Mouse (Mus musculus) retina, postnatal 1 day (tissue): Measurements from ENCODE around the gene Fitm2.
"Not testable (repeated sequence)": the region's sequence is repeated elsewhere in the genome, so short reads cannot be mapped to it uniquely, and the experiment has no call there.

ENCODE experiments used
- DNase-seq: peaks from one replicate; pipeline ENCODE4 v3.0.0-alpha.2; 2012

The Fitm2 gene

DNA sequence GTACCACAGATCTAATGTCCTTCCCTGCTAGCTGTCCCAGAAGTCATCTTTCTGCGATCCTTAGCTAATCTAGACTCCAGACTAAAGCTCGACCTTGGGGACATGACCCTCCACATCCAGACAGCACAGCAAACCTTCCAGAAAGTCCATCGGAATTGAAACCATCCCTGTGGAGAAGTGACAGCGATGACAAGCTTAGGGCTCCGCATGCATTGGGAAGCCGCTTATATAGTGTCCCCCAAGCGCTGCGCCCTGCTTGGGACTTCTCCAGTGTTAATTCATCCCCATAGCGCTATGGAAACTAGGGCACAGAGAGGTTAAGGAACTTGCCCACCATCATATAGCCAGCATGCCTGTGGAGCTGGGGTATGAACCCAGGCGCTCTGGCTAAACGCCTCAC, 9.6 kb downstream of the Fitm2 start:
- DNase-seq, result no peak

DNA sequence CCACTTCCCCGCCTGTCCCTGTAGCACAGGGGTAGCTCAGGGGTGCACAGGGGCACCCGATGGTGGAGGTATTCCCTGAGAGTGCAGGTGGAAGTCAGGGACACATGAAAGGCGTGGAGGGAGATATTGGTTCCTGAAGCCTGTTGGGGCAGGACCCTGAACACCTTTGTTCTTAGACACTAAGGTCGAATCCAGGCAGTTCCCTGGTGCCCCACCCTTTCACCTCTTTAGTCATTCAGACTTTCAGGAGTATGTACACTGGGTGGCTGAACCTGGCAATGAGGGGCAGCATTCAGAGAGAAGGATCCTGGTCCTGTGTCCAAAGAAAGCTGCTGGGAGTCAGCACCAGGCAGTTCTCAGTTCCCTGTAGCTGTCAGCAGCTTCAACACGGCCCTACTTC, 10.0 kb downstream of the Fitm2 start:
- no peak for DNase-seq

DNA sequence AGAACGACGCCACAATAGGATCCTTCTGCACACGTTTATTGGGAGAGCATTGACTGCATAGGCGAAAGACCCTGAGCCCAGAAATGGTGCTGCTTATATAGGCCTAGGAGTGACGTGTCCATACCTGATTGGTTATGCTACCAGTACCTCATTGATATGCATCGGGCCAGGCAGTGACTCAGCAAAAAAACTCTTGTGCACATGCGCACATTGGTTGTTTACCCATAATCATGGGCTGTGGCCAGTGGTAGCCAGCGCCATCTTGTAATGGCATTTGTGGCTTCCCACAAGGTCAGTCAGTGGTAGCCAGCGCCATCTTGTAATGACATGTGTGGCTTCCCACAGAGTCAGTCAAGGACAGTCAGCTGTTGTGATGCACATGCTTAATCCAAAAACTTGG, 11.1 kb downstream of the Fitm2 start:
- not testable (repeated sequence) for DNase-seq

DNA sequence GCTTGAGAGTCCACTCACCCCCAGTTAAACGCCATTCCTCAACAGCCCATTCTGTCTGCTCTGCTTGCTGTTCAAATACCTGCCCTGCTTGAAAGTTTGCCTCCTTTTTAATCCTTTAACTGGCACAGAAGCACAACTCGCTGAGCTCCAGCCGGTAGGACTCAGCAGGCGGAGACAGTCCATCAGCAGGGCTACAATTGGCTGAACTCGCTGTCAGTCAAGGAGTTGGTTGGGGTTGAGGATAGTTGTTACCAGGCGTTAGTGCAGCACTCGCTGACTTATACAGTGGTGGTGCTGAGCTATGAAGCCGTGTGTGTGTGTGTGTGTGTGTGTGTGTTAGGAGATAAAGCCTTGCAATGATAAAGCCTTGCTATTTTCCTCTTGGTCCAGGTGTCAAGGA, 11.8 kb downstream of the Fitm2 start:
- DNase-seq, result no peak

DNA sequence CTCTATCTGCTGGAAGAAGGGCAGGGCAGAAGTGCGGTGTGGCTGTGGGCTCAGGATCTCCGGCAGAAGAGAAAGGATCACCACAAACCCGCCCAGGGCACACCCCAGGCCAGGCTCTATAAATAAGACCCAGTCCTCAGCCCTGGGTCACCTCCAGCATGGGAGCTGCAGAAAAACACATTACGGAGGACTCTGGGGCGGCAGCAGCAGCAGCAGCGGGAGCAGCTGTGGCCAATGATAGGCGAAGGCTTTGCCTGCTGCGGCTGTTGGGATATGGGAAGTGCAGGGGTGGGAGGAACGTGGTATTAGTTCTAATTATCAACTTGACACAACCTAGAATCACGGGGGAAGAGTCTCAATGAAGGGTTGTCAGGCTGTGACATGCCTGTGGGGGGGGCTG, 13.0 kb downstream of the Fitm2 start:
- peak; percentile 31 for DNase-seq

DNA sequence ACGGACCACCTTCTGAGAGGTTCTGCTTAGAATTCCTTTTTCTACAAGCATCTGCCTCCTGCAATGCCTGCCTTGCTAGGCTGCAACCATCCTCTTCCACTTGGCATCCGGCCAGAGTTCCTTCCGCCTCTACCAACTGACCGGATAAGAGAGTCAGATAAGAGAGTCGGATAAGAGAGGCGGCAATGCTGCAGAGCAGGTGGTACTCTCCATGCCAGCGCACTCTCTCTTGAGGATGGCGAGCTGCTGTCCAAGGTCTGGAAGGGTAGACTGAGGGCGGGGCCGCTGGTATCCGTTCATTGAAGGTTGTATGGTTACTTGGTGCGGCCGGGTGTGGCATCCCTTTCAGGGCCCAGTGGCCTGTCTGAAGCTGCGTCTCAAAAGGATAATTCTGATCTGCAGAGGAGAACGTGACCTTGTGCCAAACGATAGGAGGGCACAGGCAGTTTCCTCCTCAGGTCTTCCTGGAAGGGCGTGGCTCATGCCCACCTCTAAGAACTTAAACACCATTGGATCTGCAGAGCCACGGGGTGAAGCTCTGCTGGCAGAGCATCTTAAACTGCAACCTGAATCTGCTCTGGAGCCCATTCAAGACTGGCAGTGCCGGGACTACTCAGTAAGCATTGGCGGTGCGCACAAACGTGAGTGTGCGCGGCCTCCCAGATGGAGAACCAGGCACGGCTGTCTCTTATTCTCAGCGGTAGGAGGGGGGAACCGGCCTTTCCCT, 13.7 kb downstream of the Fitm2 start:
- no peak for DNase-seq

DNA sequence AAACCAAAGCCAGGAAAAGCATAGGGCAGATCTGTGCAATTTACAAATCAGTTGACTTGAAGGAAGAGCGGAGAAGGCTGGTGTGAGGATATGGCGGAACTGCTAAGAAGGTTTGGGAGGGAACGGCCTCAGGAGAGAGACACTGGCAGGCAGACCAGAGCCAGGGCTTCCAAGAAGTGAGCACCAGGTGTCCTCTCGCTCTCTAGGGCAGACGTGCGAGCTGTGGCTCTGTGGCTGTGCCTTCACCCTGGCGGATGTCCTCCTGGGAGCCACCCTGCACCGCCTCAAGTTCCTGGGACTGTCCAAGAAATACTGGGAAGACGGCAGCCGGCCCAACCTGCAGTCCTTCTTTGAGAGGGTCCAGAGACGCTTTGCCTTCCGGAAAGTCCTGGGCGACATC, 19.1 kb downstream of the Fitm2 start:
- no peak for DNase-seq

DNA sequence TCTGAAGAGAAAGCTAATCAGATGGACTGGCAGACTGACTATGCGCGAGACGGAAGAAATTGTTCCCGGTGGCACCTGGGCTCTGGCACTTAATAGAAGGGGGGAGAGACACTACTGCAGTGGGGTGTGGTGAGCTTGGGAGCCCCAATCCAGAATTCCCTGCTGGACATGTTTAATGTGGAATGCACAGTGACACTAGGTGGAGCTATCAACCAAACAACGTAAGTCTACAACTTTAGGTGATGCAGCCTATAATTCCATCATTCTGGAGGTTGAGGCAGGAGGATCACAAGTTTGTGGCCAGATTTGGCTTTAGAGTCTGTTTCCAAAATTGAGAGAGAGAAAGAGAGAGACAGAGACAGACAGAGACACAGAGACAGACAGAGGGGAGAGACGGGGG, 19.7 kb downstream of the Fitm2 start:
- no peak for DNase-seq

DNA sequence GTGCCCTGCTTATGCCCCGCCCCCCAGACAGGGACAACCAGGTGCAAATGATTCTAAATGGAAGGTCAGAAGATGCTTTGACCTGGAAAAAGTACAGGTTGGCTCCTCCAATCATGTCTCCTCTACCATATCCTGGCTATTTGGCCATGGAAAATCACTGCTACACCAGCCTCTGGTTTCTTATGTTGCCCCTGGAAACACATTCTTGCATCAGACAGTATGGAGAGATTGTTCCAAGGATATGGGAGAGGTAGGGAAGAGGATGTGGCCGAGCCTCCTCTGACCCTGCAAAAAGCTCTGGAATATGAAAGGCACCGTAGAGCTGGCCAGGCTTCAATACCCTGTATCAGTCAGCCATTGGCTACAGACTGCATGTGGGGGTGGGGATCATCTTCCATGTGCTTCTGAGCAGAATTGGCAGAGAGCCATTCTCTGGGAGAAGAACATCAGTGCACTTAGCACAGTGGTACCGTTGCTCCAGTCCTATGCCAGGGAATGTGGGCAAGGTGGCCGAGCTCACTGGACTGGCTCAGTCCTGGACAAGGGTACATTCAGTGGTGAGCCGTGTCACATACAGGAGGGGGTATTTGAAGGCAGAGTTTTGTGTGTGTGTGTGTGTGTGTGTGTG, 21.6 kb downstream of the Fitm2 start:
- DNase-seq, result no peak

DNA sequence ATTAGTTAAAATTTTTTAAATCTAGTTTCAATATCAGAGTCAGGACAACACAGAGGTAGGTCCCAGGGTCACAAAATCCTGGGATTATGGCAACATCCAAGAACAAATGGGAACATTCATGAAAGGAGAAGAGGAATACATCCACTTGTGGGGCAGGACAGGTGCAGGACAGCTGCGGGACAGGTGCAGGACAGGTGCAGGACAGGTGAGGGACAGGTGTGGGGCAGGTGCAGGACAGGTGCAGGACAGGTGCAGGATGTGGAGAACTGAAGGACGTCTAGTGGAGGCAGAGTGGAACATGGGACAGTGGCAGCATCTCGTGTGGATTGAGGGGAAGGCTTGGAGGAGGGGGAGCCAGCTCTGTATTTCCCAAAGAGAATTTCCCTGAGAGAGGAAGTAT, 23.2 kb downstream of the Fitm2 start:
- no peak for DNase-seq

DNA sequence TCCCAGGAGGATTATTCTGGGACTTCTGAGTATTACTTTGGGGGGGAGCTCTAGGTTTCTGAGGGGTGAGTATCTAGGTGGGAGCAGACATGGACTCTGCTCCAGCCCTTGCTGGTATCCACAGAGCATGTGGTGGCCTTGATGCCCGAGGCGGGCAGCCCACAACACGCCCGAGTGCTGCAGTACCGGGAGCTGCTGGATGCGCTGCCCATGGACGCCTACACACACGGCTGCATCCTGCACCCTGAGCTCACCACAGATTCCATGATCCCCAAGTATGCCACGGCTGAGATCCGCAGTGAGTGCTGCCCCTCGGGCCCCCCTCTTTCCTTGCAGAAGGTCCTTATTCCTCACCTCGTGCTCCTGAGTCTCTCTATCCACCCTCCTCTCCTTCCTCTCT, 25.1 kb downstream of the Fitm2 start:
- DNase-seq, result no peak

DNA sequence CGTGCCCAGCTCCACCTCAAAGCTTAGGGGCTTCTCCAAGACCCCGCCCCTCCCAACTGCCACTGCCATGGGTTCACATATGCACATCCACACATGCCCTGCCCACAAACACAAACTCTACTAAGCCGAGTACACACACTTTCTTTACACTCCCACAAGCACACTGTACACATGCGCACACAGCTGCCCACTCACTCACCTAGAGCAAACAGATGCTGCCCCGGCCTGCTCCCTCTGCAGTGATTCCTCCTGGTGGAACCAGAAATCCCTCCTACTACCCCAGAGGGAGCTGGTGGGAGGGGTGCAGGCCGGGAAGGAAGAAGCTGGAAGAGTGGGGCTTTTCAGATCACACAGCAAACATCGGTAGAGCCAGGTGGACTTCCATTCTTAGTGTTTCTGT, 28.4 kb downstream of the Fitm2 start:
- DNase-seq, result no peak

DNA sequence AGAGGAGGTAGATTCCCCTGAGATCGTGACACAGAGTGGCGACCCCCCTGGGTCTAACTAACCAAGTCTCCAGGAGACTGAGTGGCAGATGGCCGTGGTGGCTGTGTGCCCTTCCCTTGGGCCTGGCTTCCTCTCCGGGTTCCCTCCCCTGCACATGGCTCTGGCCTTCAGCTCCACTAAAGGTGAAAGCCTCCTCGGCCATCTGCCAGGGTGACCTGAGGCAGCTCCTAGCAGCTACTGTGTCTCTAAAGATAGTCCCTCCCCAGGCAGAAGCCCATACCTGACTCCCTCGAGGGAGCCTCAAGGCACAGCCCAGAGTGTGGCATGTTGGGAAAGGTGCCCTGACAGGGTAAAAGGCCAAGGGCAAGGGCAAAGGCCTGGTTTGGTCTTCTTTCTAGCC, 28.9 kb downstream of the Fitm2 start:
- DNase-seq, result peak; percentile 20

DNA sequence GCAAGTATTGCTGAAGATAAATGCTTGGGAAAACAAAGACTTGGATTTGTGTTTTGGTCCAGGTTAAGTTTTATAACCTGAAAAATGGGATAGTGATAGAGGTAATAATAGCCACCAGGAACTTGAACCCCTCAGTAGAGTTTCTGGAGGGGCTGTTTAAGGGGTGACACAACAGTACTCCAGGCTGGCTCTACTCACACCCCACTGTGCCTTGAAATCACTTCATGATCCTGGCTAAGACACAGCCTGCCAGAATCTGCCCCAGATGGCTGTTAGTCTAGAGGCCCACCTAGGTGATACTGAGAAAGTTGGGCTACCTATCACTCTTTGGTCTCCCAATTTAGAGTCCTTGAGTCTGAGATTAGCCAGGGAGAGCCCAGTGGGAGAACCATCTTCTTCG, 32.9 kb downstream of the Fitm2 start:
- DNase-seq, result no peak

DNA sequence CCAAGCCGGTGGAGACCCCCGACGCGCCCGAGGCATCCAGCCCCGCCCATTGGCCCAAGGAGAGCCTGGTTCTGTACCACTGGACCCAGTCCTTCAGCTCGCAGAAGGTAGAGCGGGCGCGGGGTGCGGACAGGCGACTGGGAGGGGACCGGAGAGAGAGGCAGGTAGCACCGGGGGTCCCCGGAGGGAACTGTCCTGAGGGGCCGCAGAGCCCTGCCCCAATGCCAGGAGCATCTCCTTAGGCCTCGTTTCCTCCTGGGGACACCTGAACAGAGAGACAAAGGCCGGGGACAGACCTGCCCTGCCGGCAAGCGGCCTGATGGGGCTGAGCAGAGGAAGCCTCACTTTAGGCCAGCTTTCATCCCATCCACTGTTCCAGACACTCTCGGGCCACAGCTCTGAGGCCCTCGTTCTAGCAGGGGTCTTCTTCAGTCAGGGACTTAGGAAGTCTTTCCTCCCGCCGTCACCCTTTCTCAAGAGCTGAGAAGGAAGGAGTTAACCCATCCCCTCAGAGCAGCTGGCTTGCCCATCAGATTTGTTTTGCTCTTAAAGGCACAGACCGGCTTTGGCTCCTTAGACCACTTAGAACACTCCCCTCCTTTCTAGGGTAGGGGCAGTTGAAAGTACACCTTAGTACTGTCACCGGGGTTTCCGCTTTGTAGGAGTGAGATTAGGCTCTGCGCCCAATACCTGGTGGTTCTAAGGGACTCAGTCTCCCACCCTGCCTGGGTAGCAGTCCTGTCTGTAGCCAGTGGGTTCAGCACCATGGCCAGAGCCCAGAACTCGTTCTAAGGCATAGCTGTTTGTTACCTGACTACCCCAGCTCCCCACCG, 33.6 kb downstream of the Fitm2 start:
- peak; percentile 67 for DNase-seq

DNA sequence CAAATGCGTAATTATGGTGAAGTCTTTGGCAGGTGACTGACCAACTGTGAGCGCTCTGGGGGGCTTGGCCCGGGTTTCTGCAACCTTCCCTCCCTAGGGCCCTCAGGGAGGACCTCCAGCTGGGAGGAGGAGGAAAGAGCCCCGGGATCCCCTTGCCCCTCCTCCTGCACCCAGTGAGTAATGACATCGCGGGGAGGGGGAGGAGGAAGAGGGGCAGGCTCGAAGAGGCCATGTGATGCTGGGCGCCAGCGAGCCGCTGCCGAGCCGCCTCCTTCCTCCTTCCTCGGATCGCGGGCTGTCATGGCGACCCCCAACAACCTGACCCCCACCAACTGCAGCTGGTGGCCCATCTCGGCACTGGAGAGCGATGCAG, 34.2 kb downstream of the Fitm2 start, which contains the start of gene Gdap1l1:
Gene Gdap1l1 (plus strand): TSS at position 231 of the 373 bp plus-strand sequence.
- DNase-seq, result peak; percentile 83

DNA sequence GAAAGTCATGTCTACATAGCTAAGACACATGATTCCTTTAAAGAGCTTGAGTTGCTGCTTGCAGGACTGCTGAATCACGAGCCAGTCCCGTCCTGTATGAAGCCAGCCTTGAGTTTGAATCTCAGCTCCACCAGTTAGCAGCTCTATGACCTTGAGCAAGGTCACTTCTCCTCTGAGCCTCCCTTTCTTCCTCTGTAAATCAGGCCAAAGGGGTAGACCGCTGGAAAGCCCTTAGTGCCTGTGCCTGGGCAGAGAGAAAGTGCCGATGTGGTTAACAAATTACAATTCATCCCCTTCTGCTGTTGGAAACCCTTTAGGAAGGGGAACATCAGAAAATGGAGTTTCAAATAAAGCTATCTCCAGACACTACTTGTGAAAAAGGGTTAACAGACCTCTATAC, 34.6 kb downstream of the Fitm2 start:
- DNase-seq, result peak; percentile 18

DNA sequence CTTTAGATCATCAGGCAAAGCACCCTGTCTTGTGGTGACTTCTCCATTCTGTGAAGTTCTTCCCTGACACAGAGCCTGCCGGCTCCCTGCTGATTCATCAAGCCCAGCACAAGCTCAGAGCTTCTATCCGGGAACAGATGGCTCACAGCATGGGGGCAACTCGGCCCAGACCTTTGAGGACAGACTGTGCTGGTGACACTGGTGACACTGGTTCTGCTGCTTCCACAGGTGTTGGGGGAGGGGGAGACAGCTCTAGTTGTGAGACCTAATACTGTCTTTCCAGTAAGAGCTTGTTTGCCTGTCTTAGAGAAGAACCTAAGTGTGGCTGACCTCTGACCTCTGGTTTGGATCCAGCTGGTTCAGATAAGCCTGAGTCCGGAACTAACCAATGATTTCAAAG, 38.5 kb downstream of the Fitm2 start:
- DNase-seq, result peak; percentile 74

DNA sequence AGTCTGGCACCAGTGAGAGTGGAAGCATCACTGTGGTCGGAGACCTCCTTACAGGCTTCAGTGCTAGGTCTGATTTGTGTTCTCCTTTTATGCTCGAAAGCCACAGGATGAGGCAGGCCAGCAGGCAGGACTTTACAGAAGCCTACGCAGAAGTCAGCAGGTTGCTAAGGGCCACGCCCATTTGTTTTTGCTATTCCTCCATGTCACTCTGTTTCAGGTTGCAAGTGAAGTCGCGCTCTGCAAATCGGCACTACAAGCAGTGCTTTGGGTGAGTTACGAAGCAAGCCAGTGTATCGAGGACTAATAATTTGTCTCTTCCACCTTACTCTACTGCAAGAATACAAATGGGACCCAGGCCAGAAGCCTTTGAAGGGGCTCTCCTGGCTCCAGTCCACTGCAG, 41.1 kb downstream of the Fitm2 start:
- DNase-seq, result no peak

DNA sequence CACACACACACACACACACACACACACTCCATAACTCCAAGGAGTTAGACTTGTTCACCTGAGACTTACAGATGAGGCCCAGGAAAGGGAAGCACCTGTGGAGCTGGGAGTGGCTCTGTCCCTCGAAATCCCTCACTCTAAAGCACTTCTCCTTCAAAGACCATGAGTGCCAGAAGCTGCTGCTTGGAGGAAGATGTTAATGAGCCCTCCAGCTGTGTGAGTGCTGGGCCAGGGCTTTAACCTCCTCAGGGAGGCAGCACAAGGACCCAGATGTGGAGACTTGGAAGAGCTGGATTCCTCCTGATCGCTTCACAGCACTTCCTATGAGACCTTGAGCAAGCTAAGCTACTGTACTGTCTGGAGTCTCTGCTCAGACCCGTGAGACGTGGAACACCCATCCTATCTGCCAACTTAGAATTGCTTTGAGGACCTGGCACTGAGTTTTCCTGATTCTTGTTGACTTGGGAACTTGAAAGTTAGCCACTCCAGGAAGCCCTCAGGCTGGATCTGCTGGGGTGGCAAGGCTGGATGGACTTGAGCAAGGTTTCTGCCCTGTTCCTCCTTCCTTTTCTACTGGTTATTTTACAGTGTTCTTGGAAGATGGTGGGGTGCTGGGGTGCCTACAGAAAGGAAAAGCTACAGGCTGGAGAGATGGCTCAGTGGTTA, 44.0 kb downstream of the Fitm2 start:
- no peak for DNase-seq

DNA sequence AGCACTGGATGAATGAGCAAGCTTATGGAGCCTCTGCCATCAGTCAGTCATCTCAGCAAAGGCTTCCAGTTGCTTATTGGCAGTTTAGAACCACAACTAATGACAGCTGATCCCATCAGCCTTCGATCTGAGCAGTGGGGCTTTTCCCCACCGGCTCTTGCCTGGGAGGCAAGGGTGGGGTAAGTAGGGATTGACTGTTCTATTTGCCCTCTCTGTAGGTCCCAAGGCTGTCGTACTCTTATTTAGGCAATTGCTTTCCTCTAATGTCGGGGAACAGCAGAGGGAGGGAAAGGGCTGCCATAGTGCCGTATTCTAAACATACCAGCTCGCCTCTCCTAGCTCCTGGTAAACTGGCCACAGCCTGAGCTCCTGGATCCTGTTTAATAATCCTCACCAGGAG, 47.8 kb downstream of the Fitm2 start, which contains the start of gene Oser1:
Gene Oser1 (minus strand): TSS at position 101 of the 400 bp plus-strand sequence.
- DNase-seq, result no peak

DNA sequence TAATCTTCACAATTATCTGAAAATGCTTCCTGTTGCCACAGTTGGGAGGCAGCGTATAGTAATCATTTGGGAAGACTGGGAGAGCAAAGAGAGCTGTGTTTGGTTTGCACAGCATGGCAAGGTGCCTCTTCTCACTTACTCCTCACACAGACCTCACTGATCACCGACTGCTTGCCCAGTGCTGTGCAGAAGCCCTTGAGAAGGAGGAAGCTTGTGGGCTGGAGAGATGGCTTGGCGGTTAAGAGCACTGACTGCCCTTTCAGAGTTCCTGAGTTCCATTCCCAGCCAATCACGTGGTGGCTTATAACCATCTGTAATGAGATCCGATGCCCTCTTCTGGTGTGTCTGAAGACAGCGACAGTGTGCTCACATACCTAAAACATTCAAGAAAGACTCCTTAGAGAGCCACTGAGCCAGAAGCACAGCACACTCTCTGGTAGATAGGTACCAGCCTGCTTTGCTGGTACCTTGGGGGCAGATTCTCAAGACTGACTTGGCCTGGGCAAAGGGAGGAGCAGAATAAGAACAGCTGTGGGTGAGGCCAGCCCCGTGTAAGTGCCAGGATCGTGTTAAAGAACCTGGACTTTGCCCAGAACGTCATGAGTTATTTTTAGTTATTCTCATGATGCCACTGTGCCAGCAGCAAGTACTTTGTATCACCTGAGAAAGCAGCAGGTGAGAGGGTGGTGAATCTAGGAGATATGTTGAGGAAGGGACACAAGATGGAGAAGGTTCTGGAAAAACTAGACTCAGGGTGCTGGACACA, 49.4 kb downstream of the Fitm2 start:
- DNase-seq, result no peak
